Mouse (Mus musculus) layer of hippocampus, adult 9-11 months (tissue): ENCODE data around the gene Taf1d.
"Not testable (repeated sequence)": the region's sequence is repeated elsewhere in the genome, so short reads cannot be mapped to it uniquely, and the experiment has no call there.

Experiments
- DNase-seq: peaks from one replicate; pipeline ENCODE4 v3.0.0; 2022

The Taf1d gene

DNA sequence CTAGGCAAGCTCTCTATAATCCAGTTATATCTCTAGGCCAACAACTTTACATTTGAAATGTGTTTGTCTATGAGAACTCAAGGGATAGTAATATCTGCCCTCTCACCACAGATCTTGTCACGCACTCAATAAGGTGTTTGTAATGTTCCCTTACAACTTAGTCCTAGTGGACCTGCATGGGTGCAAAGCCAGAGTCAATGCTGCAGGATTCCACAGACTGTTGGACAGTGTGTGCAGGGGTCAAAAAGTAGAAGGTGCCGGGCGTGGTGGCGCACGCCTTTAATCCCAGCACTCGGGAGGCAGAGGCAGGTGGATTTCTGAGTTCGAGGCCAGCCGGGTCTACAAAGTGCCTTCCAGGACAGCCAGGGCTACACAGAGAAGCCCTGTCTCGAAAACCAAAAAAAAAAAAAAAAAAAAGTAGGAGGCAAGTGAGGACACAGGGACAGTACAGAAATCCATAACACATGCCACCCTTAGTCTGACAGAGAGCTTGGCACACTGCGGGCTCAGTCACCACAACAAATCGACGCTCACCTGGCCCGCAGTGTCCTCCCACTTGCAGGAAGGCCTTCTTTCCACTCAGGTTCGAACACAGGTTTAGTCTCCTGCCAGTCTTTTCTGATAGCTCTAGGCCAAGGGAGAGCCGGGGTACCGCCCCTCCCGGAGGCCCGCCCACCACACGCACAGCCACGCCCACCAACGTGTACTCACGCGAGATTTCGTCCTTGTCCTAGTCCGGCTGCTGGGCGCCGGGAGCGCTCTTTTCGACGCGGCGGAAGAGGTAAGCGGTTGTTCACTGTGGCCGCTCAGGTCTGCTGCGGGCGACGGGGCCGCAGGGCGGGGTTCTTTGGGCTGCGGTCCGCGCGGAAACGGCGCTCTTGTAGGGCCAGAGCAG, at the start of gene Taf1d:
TSS of gene Taf1d (plus strand) at position 712 of the 895 bp plus-strand sequence.
- peak; percentile 95 for DNase-seq

- no peak for DNase-seq
Observed at GRCm38 (mm10) chr9:15256214-15256613, 49.8 kb upstream of the Taf1d start.

DNA sequence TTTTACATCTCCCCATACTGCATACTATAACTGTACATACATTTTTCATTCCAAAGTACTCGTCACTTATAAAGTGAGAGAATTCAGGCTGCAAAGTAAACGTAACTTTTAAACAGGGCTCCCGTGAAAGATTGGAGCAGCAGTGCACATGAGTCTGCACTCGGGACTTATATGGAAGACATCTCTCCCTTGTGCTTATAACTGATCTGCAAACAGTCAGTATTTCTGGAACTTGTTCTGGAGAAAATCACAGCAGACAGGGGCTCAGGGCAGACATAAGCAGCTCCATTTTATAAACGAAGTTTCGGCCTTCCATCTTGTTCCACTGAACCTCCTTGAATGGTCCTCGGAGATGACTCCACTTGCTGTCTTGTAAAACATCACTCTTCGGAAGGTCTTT, 44.0 kb upstream of the Taf1d start:
- no peak for DNase-seq

DNA sequence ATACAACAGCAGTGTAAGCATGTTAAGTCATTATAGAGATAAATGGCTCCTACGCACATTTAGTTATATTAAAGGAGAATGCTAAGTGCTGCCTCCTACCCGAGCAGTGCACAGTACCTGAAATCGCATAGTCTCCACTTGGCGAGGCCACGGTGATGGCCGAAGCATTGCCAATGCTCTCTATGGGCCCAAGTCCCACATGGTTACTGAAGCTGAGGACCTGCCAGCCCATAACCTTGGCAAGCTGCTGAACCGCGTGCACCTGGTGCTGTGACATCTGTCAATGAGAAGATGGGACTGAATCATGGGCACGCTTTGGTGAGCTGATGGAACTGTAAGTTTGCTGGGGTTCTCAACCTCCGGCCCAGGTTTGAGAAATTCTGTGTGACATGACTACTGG, 42.5 kb upstream of the Taf1d start:
- DNase-seq = no peak

GRCm38 (mm10) chr9:15273981-15274380, 32.0 kb upstream of the Taf1d start:
- DNase-seq = no peak

GRCm38 (mm10) chr9:15276855-15277254, 29.2 kb upstream of the Taf1d start:
- no peak for DNase-seq

- no peak for DNase-seq
Observed at GRCm38 (mm10) chr9:15278343-15278742, 27.7 kb upstream of the Taf1d start.

GRCm38 (mm10) chr9:15279139-15279648, 26.8 kb upstream of the Taf1d start:
- DNase-seq = no peak

- peak; percentile 94 for DNase-seq
Observed at GRCm38 (mm10) chr9:15279649-15280490, 26.1 kb upstream of the Taf1d start, which contains the start of gene Med17. Med17 (minus strand) TSS chr9:15279931.

- no peak for DNase-seq
Observed at GRCm38 (mm10) chr9:15280491-15280879, 25.5 kb upstream of the Taf1d start.

DNA sequence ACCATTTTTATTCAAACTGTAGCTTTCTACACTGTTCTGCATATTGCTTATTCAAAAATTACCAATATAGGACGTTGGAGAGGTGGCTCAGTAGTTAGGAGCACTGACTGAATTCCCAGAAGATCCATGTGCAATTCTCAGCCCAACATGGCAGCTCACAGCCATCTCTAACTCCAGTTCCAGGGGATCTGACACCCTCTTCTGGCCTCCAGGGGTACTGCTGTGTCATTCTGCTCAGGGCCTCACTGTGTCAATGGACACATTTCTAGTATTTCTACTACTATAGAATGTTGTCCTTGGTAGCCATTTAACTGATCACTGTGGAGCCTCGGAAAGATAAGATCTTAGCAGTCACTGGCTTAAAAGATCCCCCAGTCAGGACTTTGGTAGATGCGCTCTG, 20.6 kb upstream of the Taf1d start:
- DNase-seq = no peak

DNA sequence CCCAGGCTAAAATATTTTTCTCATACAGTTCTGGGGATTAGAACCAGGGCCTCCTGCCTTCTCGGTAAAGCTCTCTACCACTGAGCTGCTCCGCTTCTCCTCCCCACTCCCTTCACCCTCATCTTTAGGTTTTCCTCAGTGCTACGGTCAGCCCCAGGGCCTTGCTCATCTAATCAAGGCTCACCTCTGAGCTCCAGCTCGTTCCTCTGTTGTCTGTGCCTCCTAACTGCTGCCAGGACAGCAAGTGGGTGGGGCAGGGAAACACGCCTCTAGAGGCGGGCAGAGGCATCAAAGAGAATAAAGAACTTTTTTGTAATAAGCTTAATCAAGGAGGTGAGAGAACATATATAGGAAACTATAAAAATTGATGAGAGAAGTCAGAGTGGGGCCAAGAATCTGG, 18.2 kb upstream of the Taf1d start:
- no peak for DNase-seq

DNA sequence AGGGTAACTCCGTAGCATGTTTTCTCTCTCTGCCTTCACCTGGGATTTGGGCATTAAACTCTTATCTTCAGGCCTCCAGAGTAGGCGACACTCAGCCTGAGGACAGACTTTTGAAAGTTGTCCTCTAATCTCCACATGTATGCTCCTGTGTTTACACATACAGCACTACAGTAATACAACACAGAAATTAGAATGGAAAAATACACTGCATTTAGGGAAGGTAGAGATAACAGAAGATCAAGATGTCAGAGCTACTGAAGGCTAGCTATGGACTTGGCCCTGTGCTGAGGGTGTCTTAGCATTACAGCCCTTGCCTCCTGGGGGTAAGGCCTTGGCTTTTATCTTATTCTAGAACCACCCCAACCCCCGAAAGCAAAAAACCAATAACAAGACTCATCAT, 17.6 kb upstream of the Taf1d start:
- no peak for DNase-seq

GRCm38 (mm10) chr9:15289251-15289650, 16.8 kb upstream of the Taf1d start:
- DNase-seq = no peak

DNA sequence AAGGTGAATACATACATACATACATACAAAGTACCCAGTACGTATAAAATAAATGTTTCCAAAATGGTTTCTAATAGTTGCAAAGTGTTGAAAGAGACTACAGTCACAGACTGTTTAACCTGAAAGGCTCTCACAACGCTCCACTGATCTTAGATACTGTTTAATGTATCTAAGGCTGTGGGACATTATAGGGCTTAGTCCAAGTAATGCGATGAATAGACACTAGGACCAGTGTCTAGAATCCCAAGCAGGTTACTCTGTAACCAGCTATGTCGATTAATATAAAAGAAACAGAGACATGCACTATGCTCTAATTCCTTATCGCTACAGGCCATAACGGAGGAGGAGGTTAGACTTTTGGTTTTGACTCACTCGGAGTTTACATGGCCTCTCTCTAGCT, 8.9 kb upstream of the Taf1d start:
- no peak for DNase-seq

- DNase-seq = no peak
Observed at GRCm38 (mm10) chr9:15298451-15298850, 7.6 kb upstream of the Taf1d start.

DNA sequence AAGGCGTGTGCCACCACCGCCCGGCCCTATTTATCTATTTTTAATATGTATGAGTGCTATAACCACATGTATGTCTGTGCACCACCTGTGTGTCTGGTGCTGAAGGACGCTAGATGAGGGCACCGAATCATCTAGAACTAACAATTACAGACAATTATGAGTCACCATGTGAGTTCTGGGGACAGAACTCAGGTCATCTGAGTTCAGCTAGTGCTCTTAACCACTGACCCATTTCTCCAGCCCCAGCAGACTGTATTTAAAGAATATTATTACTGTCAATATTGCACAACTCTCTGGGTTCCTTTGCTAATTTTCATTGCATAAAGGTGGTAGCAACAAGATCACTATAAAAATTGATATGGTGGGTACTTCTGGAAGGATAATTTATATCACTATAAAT, 6.0 kb upstream of the Taf1d start:
- no peak for DNase-seq

- DNase-seq = peak; percentile 51
Observed at GRCm38 (mm10) chr9:15301399-15301798, 4.6 kb upstream of the Taf1d start.

DNA sequence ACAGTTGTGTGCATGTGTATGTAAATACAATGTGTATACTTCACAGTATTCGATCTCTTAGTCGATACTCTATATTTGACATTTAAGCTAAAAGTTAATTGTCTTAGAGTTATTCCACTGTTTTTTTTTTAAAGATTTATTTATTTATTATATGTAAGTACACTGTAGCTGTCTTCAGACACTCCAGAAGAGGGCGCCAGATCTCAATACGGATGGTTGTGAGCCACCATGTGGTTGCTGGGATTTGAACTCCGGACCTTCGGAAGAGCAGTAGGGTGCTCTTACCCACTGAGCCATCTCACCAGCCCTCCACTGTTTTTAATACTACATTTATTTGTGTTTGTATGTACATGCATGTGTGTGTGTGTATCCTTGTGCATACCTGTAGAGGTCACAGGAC, 4.0 kb upstream of the Taf1d start:
- DNase-seq = not testable (repeated sequence)

- DNase-seq = no peak
Observed at GRCm38 (mm10) chr9:15302881-15303280, 3.1 kb upstream of the Taf1d start.

GRCm38 (mm10) chr9:15306398-15307119, 545 bp downstream of the Taf1d start, which contains the start of gene 4931406C07Rik:
4931406C07Rik (minus strand) TSS chr9:15306448.
- no peak for DNase-seq

DNA sequence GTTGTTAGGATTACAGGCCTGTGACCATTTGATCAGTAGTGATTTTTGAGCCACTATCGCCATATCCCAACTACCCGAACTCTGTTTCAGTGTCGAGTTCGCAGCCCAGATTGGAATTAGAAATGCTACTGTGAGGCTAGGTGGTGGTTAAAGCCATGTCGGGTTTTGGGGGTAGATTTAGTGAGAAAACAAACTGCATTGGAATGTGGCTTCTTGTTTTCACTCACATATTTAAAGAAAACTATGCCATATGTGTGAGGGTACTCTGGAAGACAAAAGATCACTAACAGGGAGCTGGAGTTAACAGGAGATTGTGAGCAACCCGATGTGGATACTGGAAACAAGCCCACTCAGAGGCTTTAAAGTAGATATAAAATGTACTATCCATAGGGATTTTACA, 1.2 kb downstream of the Taf1d start:
- no peak for DNase-seq

- DNase-seq = no peak
Observed at GRCm38 (mm10) chr9:15308254-15308653, 2.2 kb downstream of the Taf1d start.
